Mouse (Mus musculus): Measurements from ENCODE around the gene Sp6.

GRCm38 (mm10) chr11:97044902-97045301 lies 31.7 kb downstream of the Sp6 start:
- TF ChIP-seq CTCF (IDR thresholded peaks at IDR 0.05; ENCODE audit: insufficient read depth, low read length) (no peak), POLR2A (IDR thresholded peaks at IDR 0.05; ENCODE audit: borderline replicate concordance, extremely low read depth, low read depth, low read length) (no peak)
